21 mouse cellular contexts compared by ENCODE assay signal in genomic region chr12:92823090-92823786, GRCm38 (mm10).
DNase-seq lines count a peak whose midpoint lies in the region; ATAC-seq and TF ChIP-seq lines count a peak whose summit lies in the region.
"Had no signal": no experiment of that assay in that cellular context is flagged by ENCODE, and none has a peak within 500 bp of the region (broad histone marks: within the 10 kb centered on the region; RNA-seq: fewer than 3 reads in every experiment).

No protein-coding gene starts in this region.

- H3K4me3 ChIP-seq in spleen, adult 2 months (ENCODE audit: extremely low read depth, insufficient read depth, insufficient read length), result peak overlapping the region; percentile 6
- H3K4me3 ChIP-seq in forebrain, embryonic 11.5 days (ENCODE audit: low read depth, low read length), result no peak overlapping the region
- H3K4me3 ChIP-seq in forebrain, embryonic 15.5 days, result no peak overlapping the region
- H3K4me3 ChIP-seq: embryonic facial prominence, embryonic 12.5 days; erythroblast, embryonic 14.5 days; heart, embryonic 10.5 days; hindbrain, embryonic 12.5 days; liver, embryonic 15.5 days; megakaryocyte, embryonic 14.5 days; midbrain, embryonic 15.5 days had no signal

- no peaks in the 10 kb centered on the region for H3K9me3 ChIP-seq in forebrain, embryonic 11.5 days (ENCODE audit: control insufficient read depth, low read length)
- H3K9me3 ChIP-seq in forebrain, embryonic 15.5 days, result no peaks in the 10 kb centered on the region
- H3K9me3 ChIP-seq: embryonic facial prominence, embryonic 12.5 days; heart, embryonic 10.5 days; hindbrain, embryonic 12.5 days; liver, embryonic 15.5 days; megakaryocyte, embryonic 14.5 days; midbrain, embryonic 15.5 days had no signal

- peak; percentile 78 for ATAC-seq in common myeloid progenitor, adult 5-6 weeks (replicated peaks; ENCODE audit: low read depth, poor library complexity, severe bottlenecking)
- ATAC-seq in megakaryocyte-erythroid progenitor cell, adult 5-6 weeks (replicated peaks; ENCODE audit: low FRiP score, low TSS enrichment, poor library complexity, severe bottlenecking), result peak; percentile 47; the same call in 1 of the 2 replicates
- no peak for ATAC-seq in forebrain, embryonic 11.5 days (replicated peaks; ENCODE audit: low FRiP score)
- no peak for ATAC-seq in forebrain, embryonic 15.5 days (replicated peaks)
- ATAC-seq: forebrain, embryonic 16.5 days; intestine, postnatal 0 days; lung, postnatal 0 days; midbrain, embryonic 15.5 days had no signal

- no peak for TF ChIP-seq POLR2A in spleen, adult 2 months (IDR thresholded peaks at IDR 0.05; ENCODE audit: low read depth, low read length)

- H3K36me3 ChIP-seq in spleen, adult 2 months (ENCODE audit: control insufficient read depth, insufficient read depth, low read length), result no peaks in the 10 kb centered on the region
- H3K36me3 ChIP-seq in forebrain, embryonic 11.5 days (ENCODE audit: control insufficient read depth, insufficient read depth, low read length), result no peaks in the 10 kb centered on the region
- H3K36me3 ChIP-seq in forebrain, embryonic 15.5 days, result no peaks in the 10 kb centered on the region
- H3K36me3 ChIP-seq: embryonic facial prominence, embryonic 12.5 days; heart, embryonic 10.5 days; hindbrain, embryonic 12.5 days; liver, embryonic 15.5 days; midbrain, embryonic 15.5 days had no signal

- no peaks in the 10 kb centered on the region for H3K27me3 ChIP-seq in spleen, adult 2 months (ENCODE audit: control insufficient read depth, insufficient read depth, low read length)
- no peaks in the 10 kb centered on the region for H3K27me3 ChIP-seq in forebrain, embryonic 11.5 days (ENCODE audit: control insufficient read depth, insufficient read depth, low read length)
- no peaks in the 10 kb centered on the region for H3K27me3 ChIP-seq in forebrain, embryonic 15.5 days
- H3K27me3 ChIP-seq: embryonic facial prominence, embryonic 12.5 days; hindbrain, embryonic 12.5 days; liver, embryonic 15.5 days; megakaryocyte, embryonic 14.5 days; midbrain, embryonic 15.5 days had no signal

- WGBS in spleen, adult 2 months, result 16% methylated on average over 10 of the region's 10 CpGs
- WGBS in forebrain, embryonic 11.5 days, result 84% methylated on average over 10 of the region's 10 CpGs
- 90% methylated on average over 10 of the region's 10 CpGs for WGBS in forebrain, embryonic 15.5 days

- no peak overlapping the region for H3K9ac ChIP-seq in forebrain, embryonic 11.5 days (ENCODE audit: low read length)
- H3K9ac ChIP-seq in forebrain, embryonic 15.5 days (replicated peaks), result no peak overlapping the region
- H3K9ac ChIP-seq: embryonic facial prominence, embryonic 12.5 days; hindbrain, embryonic 12.5 days; liver, embryonic 15.5 days; midbrain, embryonic 15.5 days had no signal

- DNase-seq in spleen, adult 2 months (ENCODE audit: low read depth in 1 of 2, low spot score in 2 of 2), result peak in 1 of 2 experiments; percentile 4
- no peak for DNase-seq in spleen, adult 12 weeks (ENCODE audit: low spot score)
- peak; percentile 9 for DNase-seq in thymus, postnatal 4 days
- no peak for DNase-seq in forebrain, embryonic 11.5 days (ENCODE audit: low spot score)
- no peak for DNase-seq in ovary, postnatal 14 days (ENCODE audit: low spot score)
- DNase-seq: adrenal gland, adult 2 months; cerebellum, adult 9-10 months; gastrocnemius, postnatal 36 days had no signal

- H3K4me2 ChIP-seq in forebrain, embryonic 11.5 days (ENCODE audit: low read depth, low read length, severe bottlenecking), result no peak overlapping the region
- no peak overlapping the region for H3K4me2 ChIP-seq in forebrain, embryonic 15.5 days (replicated peaks)
- H3K4me2 ChIP-seq: embryonic facial prominence, embryonic 12.5 days; hindbrain, embryonic 12.5 days; liver, embryonic 15.5 days; midbrain, embryonic 15.5 days had no signal

- no peak overlapping the region for H3K27ac ChIP-seq in spleen, adult 2 months (ENCODE audit: insufficient read depth, low read length)
- no peak overlapping the region for H3K27ac ChIP-seq in forebrain, embryonic 11.5 days (ENCODE audit: low read depth, low read length)
- H3K27ac ChIP-seq in forebrain, embryonic 15.5 days (replicated peaks), result no peak overlapping the region
- H3K27ac ChIP-seq: embryonic facial prominence, embryonic 12.5 days; heart, embryonic 10.5 days; hindbrain, embryonic 12.5 days; liver, embryonic 15.5 days; midbrain, embryonic 15.5 days had no signal

- TF ChIP-seq CTCF in spleen, adult 2 months (IDR thresholded peaks at IDR 0.05; ENCODE audit: extremely low read depth, insufficient read depth, insufficient read length, insufficient replicate concordance), result no peak

- H3K4me1 ChIP-seq in spleen, adult 2 months (ENCODE audit: control insufficient read depth, insufficient read depth, insufficient read length), result no peaks in the 10 kb centered on the region
- H3K4me1 ChIP-seq in forebrain, embryonic 11.5 days (replicated peaks; ENCODE audit: control insufficient read depth, insufficient read depth, low read length), result no peaks in the 10 kb centered on the region
- no peaks in the 10 kb centered on the region; the same call in 1 of the 2 replicates for H3K4me1 ChIP-seq in forebrain, embryonic 15.5 days
- H3K4me1 ChIP-seq: embryonic facial prominence, embryonic 12.5 days; heart, embryonic 10.5 days; hindbrain, embryonic 12.5 days; liver, embryonic 15.5 days; megakaryocyte, embryonic 14.5 days; midbrain, embryonic 15.5 days had no signal

Comparison
In these comparisons a context has a peak if more than half of its experiments do, and no peak if none do; other contexts are left out.
1. ATAC-seq: peak in common myeloid progenitor, adult 5-6 weeks (single experiment) and megakaryocyte-erythroid progenitor cell, adult 5-6 weeks (single experiment); none in forebrain, embryonic 11.5 days (single experiment) and forebrain, embryonic 15.5 days (single experiment).